Mouse (Mus musculus) thymus, postnatal 4 days (tissue): ENCODE measurements around the gene Rab8a.

Experiments
- DNase-seq: peaks from one replicate; pipeline ENCODE4 v3.0.0; 2021

Gene Rab8a

DNA sequence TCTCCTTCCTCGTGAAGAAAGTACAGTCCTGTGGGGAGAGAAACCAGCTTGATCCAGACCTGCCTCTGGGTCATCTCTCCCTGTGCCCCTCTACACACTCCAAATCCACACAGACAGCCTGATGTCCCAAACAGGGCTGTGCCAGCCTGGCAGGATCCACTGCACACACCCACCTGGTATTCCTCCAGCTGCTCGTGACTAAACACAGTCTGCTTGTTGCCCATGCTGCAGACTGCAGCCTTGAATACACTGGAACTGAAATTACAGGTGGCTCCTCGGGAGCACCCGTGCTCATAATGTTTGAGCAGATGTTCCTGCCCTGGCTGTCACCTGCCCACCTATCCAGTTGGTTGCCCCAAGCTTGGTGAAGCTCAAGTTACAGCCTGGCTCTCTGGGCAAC is 51.8 kb downstream of the Rab8a start, which contains the start of gene Cib3:
Gene Cib3 (minus strand): TSS at position 87 of the 400 bp plus-strand sequence.
- no peak for DNase-seq

DNA sequence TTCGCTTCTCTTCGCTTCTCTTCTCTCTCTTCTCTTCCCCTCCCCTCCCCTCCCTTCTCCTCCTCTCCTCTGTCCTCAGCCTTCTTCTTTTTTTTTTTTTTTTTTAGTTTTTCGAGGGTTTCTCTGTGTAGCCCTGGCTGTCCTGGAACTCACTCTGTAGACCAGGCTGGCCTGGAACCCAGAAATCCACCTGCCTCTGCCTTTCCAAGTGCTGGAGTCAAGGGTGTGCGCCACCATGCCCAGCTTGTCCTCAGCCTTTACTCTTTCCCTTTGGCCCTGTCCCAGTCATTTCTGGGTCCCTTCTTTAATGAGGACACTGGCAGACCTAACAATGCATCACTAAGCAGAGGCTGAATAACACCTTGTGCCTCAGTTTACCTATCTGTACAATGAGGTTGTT is 52.5 kb downstream of the Rab8a start, which contains the start of gene Gm11034:
Gene Gm11034 (minus strand): TSS at position 101 of the 400 bp plus-strand sequence.
- DNase-seq = no peak

DNA sequence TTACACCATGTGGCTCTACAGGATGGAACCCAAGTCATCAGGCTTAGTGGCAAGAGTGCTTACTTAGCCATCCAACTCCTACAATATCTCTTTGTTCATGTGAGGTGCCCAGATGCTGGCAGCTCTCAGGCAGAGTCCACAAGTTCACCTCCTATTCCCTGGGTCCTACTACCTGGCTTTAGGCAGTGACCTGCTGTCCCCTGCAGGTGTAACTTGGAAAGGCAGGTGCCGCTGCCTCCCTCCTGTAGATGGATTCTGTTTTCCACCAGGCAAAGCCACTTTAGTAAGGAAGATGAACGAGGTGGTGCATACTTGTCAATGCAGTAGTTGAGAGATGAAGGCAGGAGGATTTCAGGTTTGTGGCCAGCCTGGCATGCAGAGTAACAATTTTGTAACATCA is 54.1 kb downstream of the Rab8a start:
- DNase-seq = peak; percentile 68

DNA sequence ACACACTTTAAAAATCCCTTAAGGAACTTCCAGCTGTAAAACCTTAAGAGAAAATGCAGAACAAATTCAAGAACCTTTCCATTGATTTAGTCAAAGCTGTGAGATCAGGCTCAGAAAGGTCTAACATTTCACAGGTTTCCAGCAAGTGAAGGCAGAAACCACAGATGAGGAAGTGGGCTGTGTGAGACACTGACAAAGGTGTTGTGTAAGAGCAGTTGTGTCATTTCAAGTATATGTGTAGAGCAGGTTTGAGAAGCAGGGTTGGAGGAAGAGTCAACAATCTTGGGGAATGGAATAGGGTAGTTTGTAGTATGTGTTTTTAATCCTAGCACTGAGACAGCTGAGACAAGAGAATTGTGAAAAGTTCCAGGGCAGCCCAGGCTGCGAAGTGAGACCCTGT is 54.9 kb downstream of the Rab8a start:
- no peak for DNase-seq

- no peak for DNase-seq
Measured at GRCm38 (mm10) chr8:72218781-72219540, 58.0 kb downstream of the Rab8a start.

DNA sequence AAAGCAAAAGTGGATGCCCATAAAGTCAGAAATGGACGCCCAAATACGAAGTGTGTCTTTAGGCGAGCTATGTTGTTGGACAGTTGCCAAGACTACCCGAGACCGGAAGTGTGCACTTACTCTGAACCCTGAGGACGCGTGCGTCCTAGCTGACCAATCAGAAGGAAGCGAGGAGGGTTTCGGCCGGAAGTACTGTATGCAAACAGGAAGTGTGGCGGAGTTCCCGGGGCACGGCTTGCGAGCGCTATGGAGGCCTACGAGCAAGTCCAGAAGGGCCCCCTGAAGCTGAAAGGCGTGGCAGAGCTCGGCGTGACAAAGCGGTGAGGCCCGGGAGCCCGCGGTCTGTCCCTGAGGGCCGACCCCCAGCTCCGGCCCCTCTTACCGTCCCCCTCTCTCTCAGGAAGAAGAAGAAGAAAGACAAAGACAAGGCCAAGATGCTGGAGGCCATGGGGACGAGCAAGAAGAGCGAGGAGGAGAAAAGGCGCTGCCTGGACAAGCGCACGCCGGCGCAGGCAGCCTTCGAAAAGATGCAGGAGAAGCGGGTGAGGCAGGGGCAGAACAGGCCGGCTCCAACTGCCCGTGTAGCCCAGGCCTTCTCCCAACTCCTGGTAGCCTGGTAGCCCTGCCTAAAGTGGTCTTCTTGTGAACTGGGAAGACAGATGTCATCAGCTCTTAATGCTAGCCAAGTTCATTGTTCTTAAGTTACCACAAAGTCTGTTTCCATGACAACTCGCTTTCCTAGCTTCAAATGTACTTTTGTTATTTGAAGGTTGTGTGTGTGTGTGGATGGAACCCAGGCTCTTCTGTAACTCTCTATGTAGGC is 58.8 kb downstream of the Rab8a start, which contains the start of gene Fam32a:
Gene Fam32a (plus strand): TSS at position 190 of the 823 bp plus-strand sequence.
- peak; percentile 84 for DNase-seq

GRCm38 (mm10) chr8:72220758-72221157 is 59.8 kb downstream of the Rab8a start:
- DNase-seq = no peak

DNA sequence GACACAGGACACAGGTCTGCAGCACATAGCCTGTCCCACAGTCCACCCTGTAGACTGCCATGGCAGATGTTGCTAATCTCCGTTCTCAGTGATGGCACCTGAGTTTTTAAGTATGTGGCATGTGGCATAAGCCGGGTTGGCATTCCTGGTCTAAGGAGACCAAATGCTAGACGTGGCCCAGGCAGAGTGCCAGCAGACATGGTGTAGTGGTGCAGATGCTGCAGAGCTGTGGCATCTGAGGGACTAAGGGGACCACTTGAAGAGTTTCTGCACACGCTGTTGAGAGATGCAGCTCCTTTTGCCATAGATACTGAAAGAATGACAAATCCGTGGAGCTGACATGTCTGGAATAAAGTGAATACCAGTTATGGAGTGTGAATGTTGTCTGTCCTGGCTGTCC is 61.7 kb downstream of the Rab8a start:
- DNase-seq = no peak
